Mouse (Mus musculus) stomach, postnatal 0 days (tissue): Measurements from ENCODE around the gene Psen2.

ENCODE experiments used
- CTCF ChIP-seq: IDR thresholded peaks from 2 replicates; pipeline ENCODE4 v1.5.1; 2016; ENCODE audit warnings: antibody characterized with exemption, low read depth, mild to moderate bottlenecking, moderate library complexity
- EP300 ChIP-seq: optimal IDR thresholded peaks from 2 replicates; pipeline ENCODE3; 2016; ENCODE audit warnings: antibody characterized with exemption

DNA sequence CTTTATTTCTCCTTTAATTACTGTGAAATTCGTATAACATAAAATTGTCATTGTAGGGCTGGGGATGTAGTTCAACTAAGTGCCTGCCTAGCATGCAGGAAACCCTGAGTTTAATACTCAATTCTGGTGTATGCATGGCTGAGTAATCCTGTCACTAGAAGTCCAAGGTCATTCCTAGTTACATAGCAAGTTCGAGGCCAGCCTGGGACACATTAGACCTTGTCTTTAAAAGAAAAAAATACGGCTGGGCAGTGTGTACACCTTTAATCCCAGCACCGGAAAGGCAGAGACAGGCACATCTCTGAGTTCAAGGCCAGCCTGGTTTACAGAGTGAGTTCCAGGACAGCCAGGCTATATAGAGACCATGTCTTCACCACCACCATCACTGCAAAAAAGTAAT, 6.4 kb downstream of the Psen2 start:
- no peak for TF ChIP-seq CTCF
- no peak for TF ChIP-seq EP300
